Mouse (Mus musculus) forebrain, embryonic 12.5 days (tissue): ENCODE measurements at regions not wholly inside any gene's neighbourhood (a gene's known extent, or its start where the extent isn't known, plus 50 kb on each side); places are given as distances from the start of the nearest gene placed in this dataset.

Experiments used
- ATAC-seq: fragments of 200-750 bp; cut with Nextera tagmentation; 2 replicates; pipeline ENCODE4 v1.8.0; 2017; ENCODE audit warnings: moderate TSS enrichment; ENCODE audit not compliant: low FRiP score
- H3K27ac ChIP-seq: fragments of 300-500 bp; sonication (generic); 2 replicates; pipeline ENCODE4 v1.5.1; 2016; ENCODE audit warnings: mild to moderate bottlenecking
- H3K27me3 ChIP-seq: fragments of 300-500 bp; sonication (generic); 2 replicates; pipeline ENCODE4 v1.6.1; 2016; ENCODE audit warnings: mild to moderate bottlenecking
- H3K36me3 ChIP-seq: fragments of 300-500 bp; sonication (generic); replicated peaks from 2 replicates; pipeline ENCODE4 v1.6.1; 2016; ENCODE audit warnings: mild to moderate bottlenecking
- H3K4me1 ChIP-seq: fragments of 300-500 bp; sonication (generic); 2 replicates; pipeline ENCODE4 v1.6.1; 2016
- H3K4me2 ChIP-seq: fragments of 300-500 bp; sonication (generic); 2 replicates; pipeline ENCODE4 v1.6.1; 2016; ENCODE audit warnings: mild to moderate bottlenecking, moderate library complexity
- H3K4me3 ChIP-seq: fragments of 300-500 bp; sonication (generic); replicated peaks from 2 replicates; pipeline ENCODE4 v1.5.1; 2016; ENCODE audit warnings: mild to moderate bottlenecking
- H3K9ac ChIP-seq: fragments of 300-500 bp; sonication (generic); 2 replicates; pipeline ENCODE4 v1.6.1; 2016; ENCODE audit warnings: mild to moderate bottlenecking
- H3K9me3 ChIP-seq: fragments of 300-500 bp; sonication (generic); 2 replicates; pipeline ENCODE4 v1.6.1; 2016
- WGBS: fragments of 180-500 bp; shearing (Covaris S2); methylation state at CpG from one replicate; pipeline ENCODE4 v1.1.7; 2016; 5-methylcytosine and 5-hydroxymethylcytosine counted together

- Histone ChIP-seq H3K36me3 (no peaks in the 10 kb centered on the region), H3K27me3 (no peaks in the 10 kb centered on the region), H3K9me3 (no peaks in the 10 kb centered on the region), H3K4me3 (no peak overlapping the region), H3K9ac (no peak overlapping the region), H3K4me1 (no peaks in the 10 kb centered on the region), H3K4me2 (no peak overlapping the region), H3K27ac (no peak overlapping the region)
- 79% methylated on average over 12 of the region's 12 CpGs for WGBS
- ATAC-seq: peak; percentile 65
Observed at GRCm38 (mm10) chr3:149705322-149705721, 715.0 kb upstream of the Adgrl2 start.

GRCm38 (mm10) chr3:149704478-149704877, 714.1 kb upstream of the Adgrl2 start:
- no peak overlapping the region for H3K9ac ChIP-seq
- H3K9me3 ChIP-seq: no peaks in the 10 kb centered on the region
- no peak for ATAC-seq
- H3K27ac ChIP-seq: no peak overlapping the region
- 93% methylated on average over 4 of the region's 4 CpGs for WGBS
- H3K27me3 ChIP-seq: no peaks in the 10 kb centered on the region
- no peaks in the 10 kb centered on the region for H3K4me1 ChIP-seq
- H3K4me3 ChIP-seq: no peak overlapping the region
- H3K4me2 ChIP-seq: no peak overlapping the region
- H3K36me3 ChIP-seq: no peaks in the 10 kb centered on the region

GRCm38 (mm10) chr3:149683561-149683960, 693.2 kb upstream of the Adgrl2 start:
- Histone ChIP-seq H3K36me3 (no peaks in the 10 kb centered on the region), H3K27ac (no peak overlapping the region), H3K9me3 (no peaks in the 10 kb centered on the region), H3K9ac (no peak overlapping the region), H3K27me3 (no peaks in the 10 kb centered on the region), H3K4me1 (no peaks in the 10 kb centered on the region), H3K4me2 (no peak overlapping the region), H3K4me3 (no peak overlapping the region)
- 75% methylated on average over 4 of the region's 4 CpGs for WGBS
- ATAC-seq: no peak

GRCm38 (mm10) chr3:149682246-149682645, 691.9 kb upstream of the Adgrl2 start:
- Histone ChIP-seq H3K4me3 (no peak overlapping the region), H3K4me2 (no peak overlapping the region), H3K36me3 (no peaks in the 10 kb centered on the region), H3K27ac (no peak overlapping the region), H3K9ac (no peak overlapping the region), H3K27me3 (no peaks in the 10 kb centered on the region), H3K4me1 (no peaks in the 10 kb centered on the region), H3K9me3 (no peaks in the 10 kb centered on the region)
- no peak for ATAC-seq
- 91% methylated on average over 5 of the region's 5 CpGs for WGBS

- Histone ChIP-seq H3K36me3 (no peaks in the 10 kb centered on the region), H3K27ac (no peak overlapping the region), H3K27me3 (no peaks in the 10 kb centered on the region), H3K4me3 (no peak overlapping the region), H3K9ac (no peak overlapping the region), H3K4me2 (no peak overlapping the region), H3K4me1 (no peaks in the 10 kb centered on the region), H3K9me3 (no peaks in the 10 kb centered on the region)
- ATAC-seq: no peak
Observed at GRCm38 (mm10) chr3:149673926-149674325, 683.6 kb upstream of the Adgrl2 start.

GRCm38 (mm10) chr3:149664624-149665023, 674.3 kb upstream of the Adgrl2 start:
- ATAC-seq: no peak
- no peak overlapping the region for H3K9ac ChIP-seq
- H3K4me2 ChIP-seq: no peak overlapping the region
- H3K27ac ChIP-seq: no peak overlapping the region
- H3K36me3 ChIP-seq: no peaks in the 10 kb centered on the region
- no peaks in the 10 kb centered on the region for H3K4me1 ChIP-seq
- H3K4me3 ChIP-seq: no peak overlapping the region
- H3K27me3 ChIP-seq: no peaks in the 10 kb centered on the region
- H3K9me3 ChIP-seq: no peaks in the 10 kb centered on the region
- WGBS: 94% methylated on average over 3 of the region's 3 CpGs

- no peak for ATAC-seq
- Histone ChIP-seq H3K27me3 (no peaks in the 10 kb centered on the region), H3K4me3 (no peak overlapping the region), H3K4me2 (no peak overlapping the region), H3K36me3 (no peaks in the 10 kb centered on the region), H3K9ac (no peak overlapping the region), H3K4me1 (no peaks in the 10 kb centered on the region), H3K9me3 (no peaks in the 10 kb centered on the region), H3K27ac (no peak overlapping the region)
- 84% methylated on average over 2 of the region's 2 CpGs for WGBS
Observed at GRCm38 (mm10) chr3:149638324-149638723, 648.0 kb upstream of the Adgrl2 start.

- Histone ChIP-seq H3K4me3 (no peak overlapping the region), H3K9ac (no peak overlapping the region), H3K27me3 (no peaks in the 10 kb centered on the region), H3K9me3 (no peaks in the 10 kb centered on the region), H3K4me2 (no peak overlapping the region), H3K4me1 (no peaks in the 10 kb centered on the region), H3K27ac (no peak overlapping the region), H3K36me3 (no peaks in the 10 kb centered on the region)
- ATAC-seq: no peak
Observed at GRCm38 (mm10) chr3:149626186-149626585, 635.8 kb upstream of the Adgrl2 start.

GRCm38 (mm10) chr3:149625497-149625896, 635.1 kb upstream of the Adgrl2 start:
- no peak for ATAC-seq
- H3K4me3 ChIP-seq: no peak overlapping the region
- no peaks in the 10 kb centered on the region for H3K4me1 ChIP-seq
- H3K36me3 ChIP-seq: no peaks in the 10 kb centered on the region
- no peaks in the 10 kb centered on the region for H3K9me3 ChIP-seq
- H3K9ac ChIP-seq: no peak overlapping the region
- no peaks in the 10 kb centered on the region for H3K27me3 ChIP-seq
- H3K4me2 ChIP-seq: no peak overlapping the region
- H3K27ac ChIP-seq: no peak overlapping the region
- WGBS: 87% methylated on average over 1 of the region's 1 CpGs

- WGBS: 85% methylated on average over 3 of the region's 3 CpGs
- Histone ChIP-seq H3K9me3 (no peaks in the 10 kb centered on the region), H3K4me1 (no peaks in the 10 kb centered on the region), H3K36me3 (no peaks in the 10 kb centered on the region), H3K4me2 (no peak overlapping the region), H3K9ac (no peak overlapping the region), H3K4me3 (no peak overlapping the region), H3K27me3 (no peaks in the 10 kb centered on the region), H3K27ac (no peak overlapping the region)
- no peak for ATAC-seq
Observed at GRCm38 (mm10) chr3:149625066-149625465, 634.7 kb upstream of the Adgrl2 start.

GRCm38 (mm10) chr3:149623851-149624532, 633.6 kb upstream of the Adgrl2 start:
- no peak overlapping the region for H3K27ac ChIP-seq
- WGBS: 90% methylated on average over 4 of the region's 4 CpGs

GRCm38 (mm10) chr3:149603865-149604264, 613.5 kb upstream of the Adgrl2 start:
- H3K9me3 ChIP-seq: no peaks in the 10 kb centered on the region
- H3K4me2 ChIP-seq: no peak overlapping the region
- ATAC-seq: peak; percentile 64; the same call in 1 of the 2 replicates
- 0 out of 2 replicates have a peak, but pooled peaks cover 2% of the 10 kb centered on the region for H3K4me1 ChIP-seq
- no peak overlapping the region for H3K4me3 ChIP-seq
- 40% methylated on average over 5 of the region's 5 CpGs for WGBS
- no peaks in the 10 kb centered on the region for H3K36me3 ChIP-seq
- no peak overlapping the region for H3K9ac ChIP-seq
- no peaks in the 10 kb centered on the region; the same call in 1 of the 2 replicates for H3K27me3 ChIP-seq
- H3K27ac ChIP-seq: no peak overlapping the region

More at GRCm38 (mm10) chr3:149623851-149624532, 633.6 kb upstream of the Adgrl2 start:
- no peaks in the 10 kb centered on the region for H3K9me3 ChIP-seq
- H3K4me1 ChIP-seq: no peaks in the 10 kb centered on the region
- no peak overlapping the region for H3K9ac ChIP-seq
- H3K27me3 ChIP-seq: no peaks in the 10 kb centered on the region
- H3K4me3 ChIP-seq: no peak overlapping the region
- no peaks in the 10 kb centered on the region for H3K36me3 ChIP-seq
- no peak for ATAC-seq
- no peak overlapping the region for H3K4me2 ChIP-seq

GRCm38 (mm10) chr3:149601276-149601675, 610.9 kb upstream of the Adgrl2 start:
- ATAC-seq: no peak

More at GRCm38 (mm10) chr3:149601276-149601675, 610.9 kb upstream of the Adgrl2 start:
- no peak overlapping the region for H3K4me2 ChIP-seq
- no peak overlapping the region for H3K4me3 ChIP-seq
- no peaks in the 10 kb centered on the region for H3K36me3 ChIP-seq
- WGBS: 81% methylated on average over 5 of the region's 5 CpGs
- H3K27me3 ChIP-seq: no peaks in the 10 kb centered on the region; the same call in 1 of the 2 replicates
- H3K9ac ChIP-seq: no peak overlapping the region
- no peak overlapping the region for H3K27ac ChIP-seq
- H3K9me3 ChIP-seq: no peaks in the 10 kb centered on the region
- 0 out of 2 replicates have a peak, but pooled peaks cover 2% of the 10 kb centered on the region for H3K4me1 ChIP-seq
